Mouse (Mus musculus) lung, adult 18-20 months (tissue): Measurements from ENCODE around the gene Olfr1000.
"Not testable (repeated sequence)": the region's sequence is repeated elsewhere in the genome, so short reads cannot be mapped to it uniquely, and the experiment has no call there.

Experiments
- DNase-seq, 2 experiments: peaks; one replicate each; pipeline ENCODE4 v3.0.0; 2022; ENCODE audit warnings: mixed read lengths in 2 of 2

Gene Olfr1000

DNA sequence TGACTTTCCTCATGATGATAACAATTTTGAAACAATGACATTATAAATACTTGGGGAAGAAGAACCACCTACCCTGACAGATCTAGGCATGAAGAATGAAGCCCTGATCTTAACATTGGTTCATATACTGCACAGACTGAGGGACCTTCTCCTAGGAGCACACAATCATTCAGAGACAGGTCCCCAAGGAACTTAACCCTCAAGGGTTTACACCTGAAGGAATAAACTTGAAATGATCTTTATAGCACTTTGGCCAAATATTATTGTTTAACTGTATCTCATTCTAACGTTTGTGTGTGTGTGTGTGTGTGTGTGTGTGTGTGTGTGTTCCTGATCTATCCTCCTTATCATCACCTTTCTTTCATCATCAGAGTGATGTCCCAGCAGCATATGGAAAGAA, at the start of gene Olfr1000:
TSS of gene Olfr1000 (minus strand) at position 101 of the 400 bp plus-strand sequence.
- DNase-seq: no peak

DNA sequence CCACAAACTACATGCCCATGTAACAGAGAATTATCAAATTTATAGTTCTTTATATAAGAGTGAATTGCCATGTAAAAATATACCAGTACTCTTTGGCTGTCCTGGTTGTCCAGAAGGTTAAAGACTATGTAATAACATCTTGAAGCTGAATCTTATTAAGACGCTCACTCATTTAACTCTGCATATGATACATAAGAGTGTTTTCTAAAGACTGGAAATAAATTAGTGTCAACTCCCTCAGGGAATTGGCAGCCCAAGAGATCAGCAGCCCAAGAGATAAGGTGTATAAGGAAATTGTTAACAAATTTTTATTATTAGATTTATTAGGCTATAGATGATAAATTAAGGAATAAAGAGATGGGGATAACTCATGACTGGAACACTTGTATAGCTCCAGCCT, 38.9 kb upstream of the Olfr1000 start, which contains the start of gene Olfr1002:
TSS of gene Olfr1002 (minus strand) at position 101 of the 400 bp plus-strand sequence.
- DNase-seq: no peak

DNA sequence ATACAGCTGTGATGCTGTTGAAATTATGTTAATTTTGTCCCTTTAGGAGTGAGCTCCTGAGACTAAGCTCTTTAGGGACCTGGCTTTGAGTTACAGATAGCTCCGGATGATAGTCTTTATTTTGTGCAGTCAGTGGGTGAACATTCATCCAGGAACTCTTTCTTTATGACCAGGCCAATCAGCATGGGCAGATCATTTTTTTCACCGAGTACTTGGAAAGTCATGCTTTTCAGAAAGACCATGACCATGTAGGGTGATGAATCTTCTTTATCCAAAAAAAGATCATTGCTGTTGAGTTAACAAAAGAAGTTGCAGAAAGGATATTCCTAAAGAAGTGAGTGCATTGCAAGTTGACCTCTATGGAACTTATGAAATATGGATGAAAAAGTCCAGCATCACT, 23.1 kb downstream of the Olfr1000 start, which contains the start of gene Olfr998:
TSS of gene Olfr998 (plus strand) at position 301 of the 400 bp plus-strand sequence.
- not testable (repeated sequence) for DNase-seq

DNA sequence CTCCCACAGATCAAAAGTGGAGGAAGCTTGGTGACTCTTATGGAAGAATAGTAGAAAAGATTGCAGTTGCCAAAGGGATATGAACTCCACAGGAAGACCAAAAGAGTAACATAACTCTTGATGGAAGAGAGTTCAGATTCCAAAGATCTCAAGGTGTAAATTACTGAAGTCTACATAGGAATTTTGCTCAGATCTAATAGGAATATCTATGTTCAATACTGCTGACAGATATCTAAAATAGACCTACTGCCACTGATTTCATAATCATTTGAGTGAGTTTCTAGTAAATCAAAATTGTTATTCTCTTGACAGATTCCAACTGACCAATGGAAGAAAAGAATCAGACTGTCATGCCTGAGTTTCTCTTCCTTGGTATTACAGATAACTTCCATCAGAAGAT, 32.8 kb downstream of the Olfr1000 start, which contains the start of gene Olfr996:
TSS of gene Olfr996 (plus strand) at position 301 of the 400 bp plus-strand sequence.
- no peak for DNase-seq

DNA sequence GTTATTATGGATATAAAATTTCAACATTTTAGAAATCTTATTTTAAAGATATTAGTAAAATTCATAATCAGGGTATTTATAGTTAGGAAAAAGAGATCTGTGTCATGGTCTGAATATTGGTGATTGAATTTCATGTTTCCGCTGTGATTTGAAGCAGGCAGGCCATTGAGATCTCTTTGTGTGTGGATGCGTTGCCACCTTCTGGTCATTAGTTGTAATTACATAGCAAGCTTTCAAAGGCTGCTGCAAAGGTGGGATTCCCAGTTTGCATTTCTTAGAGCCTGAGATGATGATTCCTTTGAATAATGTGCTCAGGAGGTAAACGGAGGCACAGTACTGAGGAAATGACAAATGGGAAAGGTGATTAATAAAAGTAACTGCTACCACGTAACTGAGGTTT, 50.5 kb downstream of the Olfr1000 start:
- DNase-seq: peak in 1 of 2 experiments; percentile 19

DNA sequence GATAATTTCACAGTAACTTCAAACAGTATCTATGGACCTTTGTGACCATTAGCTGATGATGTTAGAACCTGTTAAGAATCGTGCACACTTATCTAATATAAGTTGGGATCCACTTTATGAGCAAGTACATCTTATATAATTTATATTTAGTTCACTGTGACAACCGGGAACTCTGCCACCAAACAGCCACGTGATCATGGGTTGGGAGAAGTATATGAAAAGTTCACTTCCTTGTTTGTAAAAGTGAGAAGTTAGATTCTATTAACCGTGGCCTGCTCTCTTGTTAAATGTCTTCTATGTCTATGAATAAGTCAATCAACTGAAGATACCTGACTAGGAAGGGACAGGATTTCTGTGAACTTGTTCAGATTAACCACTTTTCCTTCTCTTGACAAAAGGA, 51.5 kb downstream of the Olfr1000 start:
- peak in 1 of 2 experiments; percentile 12 for DNase-seq
